Mouse (Mus musculus) left cerebral cortex, adult 2 months (tissue): ENCODE results near the gene Slc47a2. TPM values are rescaled to one million over a fixed set of nuclear protein-coding genes. Genes with fewer than 3 reads are reported as not detected.

ENCODE experiments used
- DNase-seq, 2 experiments: peaks; one replicate each; pipeline ENCODE4 v3.0.0; 2021 to 2022; ENCODE audit warnings: low spot score in 2 of 2, mixed read lengths in 1 of 2; ENCODE audit errors: extremely low spot score in 1 of 2
- H3K27ac ChIP-seq: fragments of 200-600 bp; 2 replicates; pipeline ENCODE4 v1.8.1; 2022
- H3K4me3 ChIP-seq: fragments of 200-600 bp; 2 replicates; pipeline ENCODE4 v1.8.1; 2022
- CTCF ChIP-seq: fragments of 200-600 bp; IDR thresholded peaks from 2 replicates; pipeline ENCODE4 v1.8.1; 2022; ENCODE audit warnings: antibody characterized with exemption, mild to moderate bottlenecking, moderate library complexity
- intact Hi-C: fragments of 180-260 bp; cut with DNase I; formaldehyde crosslinking; loops from one replicate; pipeline ENCODE4 v1.15.1; 2025
- total RNA-seq, 2 experiments: library from RNA; stranded (reverse); gene quantifications; 2 replicates each; pipeline ENCODE4 v1.2.3; 2021

Gene Slc47a2
- total RNA-seq, 2 experiments from 2014 or later, result 0.14 TPM; not detected in 1

GRCm38 (mm10) chr11:61297901-61298300 lies 44.8 kb downstream of the Slc47a2 start:
- no peak for DNase-seq
- intact Hi-C loops, result no loop called here
- no peak overlapping the region for H3K4me3 ChIP-seq
- TF ChIP-seq CTCF, result no peak
- no peak overlapping the region for H3K27ac ChIP-seq

GRCm38 (mm10) chr11:61297326-61297725 lies 45.3 kb downstream of the Slc47a2 start:
- H3K27ac ChIP-seq, result no peak overlapping the region
- intact Hi-C loops, result no loop called here
- DNase-seq, result no peak
- TF ChIP-seq CTCF, result no peak
- H3K4me3 ChIP-seq, result no peak overlapping the region

GRCm38 (mm10) chr11:61296556-61296955 lies 46.1 kb downstream of the Slc47a2 start:
- TF ChIP-seq CTCF, result no peak
- Histone ChIP-seq H3K27ac (no peak overlapping the region), H3K4me3 (no peak overlapping the region)
- DNase-seq, result no peak
- intact Hi-C loops, result no loop called here

- TF ChIP-seq CTCF, result no peak
Measured at GRCm38 (mm10) chr11:61295556-61295955, 47.1 kb downstream of the Slc47a2 start.

GRCm38 (mm10) chr11:61294431-61294830 lies 48.2 kb downstream of the Slc47a2 start:
- no peak for DNase-seq
- intact Hi-C loops, result no loop called here
- TF ChIP-seq CTCF, result no peak
- Histone ChIP-seq H3K27ac (no peak overlapping the region), H3K4me3 (no peak overlapping the region)

More at GRCm38 (mm10) chr11:61295556-61295955, 47.1 kb downstream of the Slc47a2 start:
- Histone ChIP-seq H3K4me3 (no peak overlapping the region), H3K27ac (no peak overlapping the region)
- no peak for DNase-seq
- intact Hi-C loops, result no loop called here

- intact Hi-C loops, result no loop called here
Measured at GRCm38 (mm10) chr11:61293251-61293650, 49.4 kb downstream of the Slc47a2 start.

GRCm38 (mm10) chr11:61284323-61284722 lies 58.3 kb downstream of the Slc47a2 start:
- H3K27ac ChIP-seq, result no peak overlapping the region
- no peak for DNase-seq
- TF ChIP-seq CTCF, result no peak
- no peak overlapping the region for H3K4me3 ChIP-seq
- intact Hi-C loops, result no loop called here

More at GRCm38 (mm10) chr11:61293251-61293650, 49.4 kb downstream of the Slc47a2 start:
- TF ChIP-seq CTCF, result no peak
- no peak overlapping the region for H3K4me3 ChIP-seq
- DNase-seq, result no peak
- no peak overlapping the region for H3K27ac ChIP-seq

GRCm38 (mm10) chr11:61283414-61284049 lies 59.1 kb downstream of the Slc47a2 start:
- intact Hi-C loops, result no loop called here
- Histone ChIP-seq H3K4me3 (no peak overlapping the region), H3K27ac (no peak overlapping the region)
- no peak for DNase-seq
- no peak for TF ChIP-seq CTCF

- no peak overlapping the region for H3K4me3 ChIP-seq
- no peak overlapping the region for H3K27ac ChIP-seq
- DNase-seq, result no peak
- no peak for TF ChIP-seq CTCF
- intact Hi-C loops, result no loop called here
Measured at GRCm38 (mm10) chr11:61278445-61279077, 64.1 kb downstream of the Slc47a2 start.

- no peak overlapping the region for H3K27ac ChIP-seq
- no peak for DNase-seq
- no peak for TF ChIP-seq CTCF
- intact Hi-C loops, result no loop called here
- H3K4me3 ChIP-seq, result no peak overlapping the region
Measured at GRCm38 (mm10) chr11:61277937-61278336, 64.7 kb downstream of the Slc47a2 start.

- DNase-seq, result no peak
- H3K27ac ChIP-seq, result no peak overlapping the region
- no peak overlapping the region for H3K4me3 ChIP-seq
- intact Hi-C loops, result no loop called here
- TF ChIP-seq CTCF, result no peak
Measured at GRCm38 (mm10) chr11:61276482-61276881, 66.2 kb downstream of the Slc47a2 start.

GRCm38 (mm10) chr11:61275106-61275505 lies 67.6 kb downstream of the Slc47a2 start:
- H3K27ac ChIP-seq, result no peak overlapping the region
- DNase-seq, result no peak
- no peak for TF ChIP-seq CTCF
- H3K4me3 ChIP-seq, result no peak overlapping the region
- intact Hi-C loops, result no loop called here

- no peak for DNase-seq
- intact Hi-C loops, result no loop called here
Measured at GRCm38 (mm10) chr11:61274421-61274820, 68.2 kb downstream of the Slc47a2 start.

More at GRCm38 (mm10) chr11:61274421-61274820, 68.2 kb downstream of the Slc47a2 start:
- Histone ChIP-seq H3K27ac (no peak overlapping the region), H3K4me3 (no peak overlapping the region)
- no peak for TF ChIP-seq CTCF
